In the genomic region with DNA sequence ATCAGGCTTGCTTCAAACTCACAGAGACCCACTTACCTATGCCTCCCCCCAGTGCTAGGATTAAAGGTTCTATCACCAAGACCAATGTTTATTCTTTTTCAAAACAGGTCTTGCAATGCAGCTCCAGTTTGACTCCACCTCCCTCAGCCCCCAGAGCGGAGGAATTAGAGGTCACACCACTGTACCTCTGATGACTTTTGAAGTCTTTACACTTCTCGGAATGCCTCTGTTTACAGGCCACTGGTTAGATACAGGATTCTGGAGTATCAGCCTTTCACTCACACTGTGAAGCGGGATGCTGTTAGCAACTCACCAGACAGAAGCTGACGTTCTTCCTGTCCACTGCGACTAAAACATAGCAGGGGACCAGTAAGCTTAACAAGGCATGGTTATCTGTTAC, we compare ENCODE assay signal across 17 mouse cellular contexts. TPM values are rescaled to one million over a fixed set of nuclear protein-coding genes. Genes with fewer than 3 reads are reported as not detected.
DNase-seq lines count a peak whose midpoint lies in the region; ATAC-seq lines count a peak whose summit lies in the region.
"Had no signal": no experiment of that assay in that cellular context is flagged by ENCODE, and none has a peak within 500 bp of the region (broad histone marks: within the 10 kb centered on the region; RNA-seq: fewer than 3 reads in every experiment).

No protein-coding gene starts in this region.

- no peak overlapping the region for H3K4me2 ChIP-seq in hindbrain, embryonic 14.5 days (replicated peaks)
- peak overlapping the region; percentile 89; the same call in 1 of the 2 replicates for H3K4me2 ChIP-seq in midbrain, embryonic 12.5 days (replicated peaks)
- no peak overlapping the region for H3K4me2 ChIP-seq in midbrain, embryonic 14.5 days (ENCODE audit: low read length)
- H3K4me2 ChIP-seq: embryonic facial prominence, embryonic 12.5 days had no signal

- peak overlapping the region; percentile 61 for H3K4me3 ChIP-seq in hindbrain, embryonic 10.5 days
- no peak overlapping the region for H3K4me3 ChIP-seq in hindbrain, embryonic 14.5 days (replicated peaks; ENCODE audit: low read length)
- H3K4me3 ChIP-seq in midbrain, embryonic 12.5 days, result no peak overlapping the region
- H3K4me3 ChIP-seq in midbrain, embryonic 14.5 days (replicated peaks; ENCODE audit: low read depth, low read length), result no peak overlapping the region
- H3K4me3 ChIP-seq: heart, adult 2 months; hindbrain, embryonic 15.5 days had no signal

- H3K36me3 ChIP-seq in hindbrain, embryonic 10.5 days, result no peaks in the 10 kb centered on the region
- H3K36me3 ChIP-seq in hindbrain, embryonic 14.5 days (replicated peaks; ENCODE audit: control insufficient read depth, insufficient read depth), result no peaks in the 10 kb centered on the region
- H3K36me3 ChIP-seq in midbrain, embryonic 12.5 days, result no peaks in the 10 kb centered on the region
- H3K36me3 ChIP-seq in midbrain, embryonic 14.5 days (ENCODE audit: control insufficient read depth, insufficient read depth, low read length), result no peaks in the 10 kb centered on the region
- H3K36me3 ChIP-seq: embryonic facial prominence, embryonic 12.5 days; heart, embryonic 15.5 days; hindbrain, embryonic 15.5 days had no signal

- peaks cover 96% of the 10 kb centered on the region for H3K27me3 ChIP-seq in hindbrain, embryonic 10.5 days (ENCODE audit: insufficient read depth, poor library complexity, severe bottlenecking)
- peaks cover 63% of the 10 kb centered on the region for H3K27me3 ChIP-seq in hindbrain, embryonic 14.5 days (ENCODE audit: control insufficient read depth, insufficient read depth, low read length)
- peaks cover 88% of the 10 kb centered on the region for H3K27me3 ChIP-seq in midbrain, embryonic 12.5 days
- H3K27me3 ChIP-seq in midbrain, embryonic 14.5 days (ENCODE audit: control insufficient read depth, insufficient read depth, low read length), result peaks cover 60% of the 10 kb centered on the region

- no peaks in the 10 kb centered on the region for H3K9me3 ChIP-seq in hindbrain, embryonic 10.5 days
- no peaks in the 10 kb centered on the region for H3K9me3 ChIP-seq in hindbrain, embryonic 14.5 days (ENCODE audit: control insufficient read depth, low read length)
- H3K9me3 ChIP-seq in midbrain, embryonic 12.5 days, result no peaks in the 10 kb centered on the region
- no peaks in the 10 kb centered on the region for H3K9me3 ChIP-seq in midbrain, embryonic 14.5 days (ENCODE audit: control insufficient read depth, low read length)
- H3K9me3 ChIP-seq: embryonic facial prominence, embryonic 12.5 days; heart, embryonic 15.5 days; hindbrain, embryonic 15.5 days had no signal

- H3K9ac ChIP-seq in hindbrain, embryonic 14.5 days, result no peak overlapping the region
- H3K9ac ChIP-seq in midbrain, embryonic 12.5 days (replicated peaks), result no peak overlapping the region
- H3K9ac ChIP-seq in midbrain, embryonic 14.5 days (replicated peaks; ENCODE audit: low read length), result no peak overlapping the region
- H3K9ac ChIP-seq: embryonic facial prominence, embryonic 12.5 days; forebrain, postnatal 0 days; heart, embryonic 15.5 days; hindbrain, embryonic 15.5 days had no signal

- no peak for DNase-seq in hindbrain, embryonic 10.5 days (ENCODE audit: low spot score)
- DNase-seq in hindbrain, embryonic 14.5 days (ENCODE audit: low spot score), result no peak
- DNase-seq in midbrain, embryonic 14.5 days, result no peak
- peak; percentile 74 for DNase-seq in ES-CJ7 (ENCODE audit: low read depth, low spot score)
- DNase-seq: adrenal gland, adult 2 months; adrenal gland, postnatal 25 days; cerebellum, adult 2 months; cerebellum, postnatal 10 days; forebrain, postnatal 0 days; gastrocnemius, postnatal 14 days; heart, adult 2 months; heart, postnatal 14 days had no signal

- no peak for ATAC-seq in hindbrain, embryonic 14.5 days (ENCODE audit: low FRiP score)
- ATAC-seq in midbrain, embryonic 12.5 days (ENCODE audit: low FRiP score, low read depth), result no peak
- ATAC-seq in midbrain, embryonic 14.5 days (ENCODE audit: low FRiP score, low TSS enrichment), result no peak
- no peak for ATAC-seq in cerebellum, adult (ENCODE audit: insufficient number of reproducible peaks, low FRiP score, low TSS enrichment)
- ATAC-seq: forebrain, postnatal 0 days had no signal

- peaks cover 43% of the 10 kb centered on the region for H3K4me1 ChIP-seq in hindbrain, embryonic 10.5 days (replicated peaks)
- H3K4me1 ChIP-seq in hindbrain, embryonic 14.5 days (replicated peaks; ENCODE audit: control insufficient read depth, insufficient read depth, low read length), result peaks cover 13% of the 10 kb centered on the region; the same call in 1 of the 2 replicates
- H3K4me1 ChIP-seq in midbrain, embryonic 12.5 days, result peaks cover 24% of the 10 kb centered on the region
- peaks cover 11% of the 10 kb centered on the region; the same call in 1 of the 2 replicates for H3K4me1 ChIP-seq in midbrain, embryonic 14.5 days (ENCODE audit: control insufficient read depth, insufficient read depth, low read length)

- no peak overlapping the region for H3K27ac ChIP-seq in hindbrain, embryonic 10.5 days
- H3K27ac ChIP-seq in hindbrain, embryonic 14.5 days, result no peak overlapping the region
- no peak overlapping the region for H3K27ac ChIP-seq in midbrain, embryonic 12.5 days (replicated peaks)
- no peak overlapping the region for H3K27ac ChIP-seq in midbrain, embryonic 14.5 days (replicated peaks; ENCODE audit: low read depth, low read length)
- H3K27ac ChIP-seq: embryonic facial prominence, embryonic 12.5 days; heart, adult 2 months; heart, embryonic 15.5 days; hindbrain, embryonic 15.5 days had no signal

- WGBS in hindbrain, embryonic 10.5 days, result 16% methylated on average over 5 of the region's 5 CpGs
- WGBS in hindbrain, embryonic 14.5 days, result 31% methylated on average over 5 of the region's 5 CpGs
- 21% methylated on average over 5 of the region's 5 CpGs for WGBS in midbrain, embryonic 12.5 days
- WGBS in midbrain, embryonic 14.5 days, result 28% methylated on average over 5 of the region's 5 CpGs

RNA-seq across cellular contexts. Expression of a gene that starts 0.8 kb away (rescaled TPM):
- 18.2 and 23.7 TPM in 2 replicates for polyA plus RNA-seq in hindbrain, embryonic 10.5 days (2016; fragmentation: Nextera tagmentation; extraction: Ambion mirVana)
- polyA plus RNA-seq in hindbrain, embryonic 14.5 days (2014; fragmentation: Nextera tagmentation; extraction: Ambion mirVana), result 13.1 and 14.1 TPM in 2 replicates
- 26.6 and 34.6 TPM in 2 replicates for polyA plus RNA-seq in midbrain, embryonic 12.5 days (2016; fragmentation: Nextera tagmentation; extraction: Ambion mirVana)
- 8.4 and 12.3 TPM in 2 replicates for polyA plus RNA-seq in midbrain, embryonic 14.5 days (2014; fragmentation: Nextera tagmentation; extraction: Ambion mirVana)

RNA-seq across cellular contexts. Expression of a gene that starts 30.5 kb away (rescaled TPM):
- 0.88 and 1.2 TPM in 2 replicates for polyA plus RNA-seq in hindbrain, embryonic 10.5 days (2016; fragmentation: Nextera tagmentation; extraction: Ambion mirVana)
- polyA plus RNA-seq in hindbrain, embryonic 14.5 days (2014; fragmentation: Nextera tagmentation; extraction: Ambion mirVana), result 0.37 and 1.2 TPM in 2 replicates
- polyA plus RNA-seq in midbrain, embryonic 12.5 days (2016; fragmentation: Nextera tagmentation; extraction: Ambion mirVana), result 0.34 and 0.63 TPM in 2 replicates
- polyA plus RNA-seq in midbrain, embryonic 14.5 days (2014; fragmentation: Nextera tagmentation; extraction: Ambion mirVana), result 0.04 and 0.54 TPM in 2 replicates
